Mouse (Mus musculus) limb, embryonic 13.5 days (tissue): ENCODE results near the gene Lrrc7. TPM values are rescaled to one million over a fixed set of nuclear protein-coding genes. Genes with fewer than 3 reads are reported as not detected.
A peak's percentile ranks its signal among the peaks of the same experiment; 100 is the strongest.

Experiments used
- ATAC-seq: fragments of 200-750 bp; cut with Nextera tagmentation; 2 replicates; pipeline ENCODE4 v1.8.0; 2017; ENCODE audit warnings: low read depth, moderate number of reproducible peaks, moderate TSS enrichment; ENCODE audit not compliant: low FRiP score
- H3K27ac ChIP-seq: fragments of 300-500 bp; sonication (generic); 2 replicates; pipeline ENCODE4 v1.5.1; 2015; ENCODE audit warnings: inconsistent platforms, mild to moderate bottlenecking, moderate library complexity
- H3K27me3 ChIP-seq: fragments of 300-500 bp; sonication (generic); 2 replicates; pipeline ENCODE4 v1.6.1; 2015; ENCODE audit warnings: mild to moderate bottlenecking, inconsistent platforms
- H3K36me3 ChIP-seq: fragments of 300-500 bp; sonication (generic); 2 replicates; pipeline ENCODE4 v1.6.1; 2015; ENCODE audit warnings: inconsistent platforms, mild to moderate bottlenecking, moderate library complexity
- H3K4me1 ChIP-seq: fragments of 300-500 bp; sonication (generic); 2 replicates; pipeline ENCODE4 v1.6.1; 2015; ENCODE audit warnings: inconsistent platforms
- H3K4me2 ChIP-seq: fragments of 300-500 bp; sonication (generic); replicated peaks from 2 replicates; pipeline ENCODE4 v1.6.1; 2015; ENCODE audit warnings: inconsistent platforms, mild to moderate bottlenecking, moderate library complexity
- H3K4me3 ChIP-seq: fragments of 300-500 bp; sonication (generic); 2 replicates; pipeline ENCODE4 v1.5.1; 2015; ENCODE audit warnings: moderate library complexity, mild to moderate bottlenecking, inconsistent platforms
- H3K9ac ChIP-seq: fragments of 300-500 bp; sonication (generic); 2 replicates; pipeline ENCODE4 v1.6.1; 2015; ENCODE audit warnings: mild to moderate bottlenecking, inconsistent platforms
- H3K9me3 ChIP-seq: fragments of 300-500 bp; sonication (generic); 2 replicates; pipeline ENCODE4 v1.6.1; 2016; ENCODE audit warnings: inconsistent platforms
- WGBS: fragments of 180-500 bp; shearing (Covaris S2); methylation state at CpG from one replicate; pipeline ENCODE4 v1.1.7; 2015; 5-methylcytosine and 5-hydroxymethylcytosine counted together
- polyA plus RNA-seq: library from polyadenylated mRNA; unstranded; fragments of >200 nt; fragmentation: Nextera tagmentation; extraction: Ambion mirVana; gene quantifications from 2 replicates; pipeline ENCODE4 v1.2.1, GENCODE M21; 2015

Gene Lrrc7
- polyA plus RNA-seq: 1.2 and 1.4 TPM in 2 replicates

- peaks cover 55% of the 10 kb centered on the region for H3K27me3 ChIP-seq
- H3K4me2 ChIP-seq: peak within 1 kb of the TSS; percentile 98
- H3K27ac ChIP-seq: no peak within 1 kb of the TSS
- H3K9ac ChIP-seq: peak within 1 kb of the TSS; percentile 63
- peak; percentile 84 for ATAC-seq
- peaks cover 20% of the 10 kb centered on the region for H3K4me1 ChIP-seq
- H3K36me3 ChIP-seq: no peaks in the 10 kb centered on the region
- under 1% methylated on average over 28 of the region's 28 CpGs for WGBS
- peak within 1 kb of the TSS; percentile 61 for H3K4me3 ChIP-seq
- no peaks in the 10 kb centered on the region for H3K9me3 ChIP-seq
Measured at GRCm38 (mm10) chr3:158561987-158562360, at the start of gene Lrrc7. TSS of gene Lrrc7 (minus strand) at chr3:158562221.

GRCm38 (mm10) chr3:158607065-158607464, 45.0 kb upstream of the Lrrc7 start:
- WGBS: 44% methylated on average over 1 of the region's 1 CpGs
- H3K36me3 ChIP-seq: no peaks in the 10 kb centered on the region
- H3K9ac ChIP-seq: no peak overlapping the region
- H3K4me2 ChIP-seq: no peak overlapping the region
- H3K27me3 ChIP-seq: no peaks in the 10 kb centered on the region
- H3K9me3 ChIP-seq: no peaks in the 10 kb centered on the region
- no peak overlapping the region for H3K27ac ChIP-seq
- H3K4me1 ChIP-seq: no peaks in the 10 kb centered on the region
- H3K4me3 ChIP-seq: no peak overlapping the region
- no peak for ATAC-seq

GRCm38 (mm10) chr3:158605274-158605673, 43.3 kb upstream of the Lrrc7 start:
- ATAC-seq: 0 out of 2 replicates have a peak, but pooled peaks have one; percentile 48
- H3K9ac ChIP-seq: no peak overlapping the region
- no peaks in the 10 kb centered on the region for H3K27me3 ChIP-seq
- no peaks in the 10 kb centered on the region for H3K9me3 ChIP-seq
- no peaks in the 10 kb centered on the region for H3K4me1 ChIP-seq
- no peak overlapping the region for H3K4me2 ChIP-seq
- no peak overlapping the region for H3K4me3 ChIP-seq
- H3K36me3 ChIP-seq: no peaks in the 10 kb centered on the region
- H3K27ac ChIP-seq: no peak overlapping the region

GRCm38 (mm10) chr3:158561256-158561986, 600 bp downstream of the Lrrc7 start:
- Histone ChIP-seq H3K27me3 (peaks cover 55% of the 10 kb centered on the region), H3K36me3 (no peaks in the 10 kb centered on the region), H3K9me3 (no peaks in the 10 kb centered on the region), H3K4me1 (peaks cover 20% of the 10 kb centered on the region), H3K4me2 (peak overlapping the region; percentile 98), H3K4me3 (peak overlapping the region; percentile 61), H3K9ac (peak overlapping the region; percentile 63), H3K27ac (no peak overlapping the region)
- under 1% methylated on average over 50 of the region's 55 CpGs for WGBS
- ATAC-seq: peak; percentile 68

GRCm38 (mm10) chr3:158560891-158561255, 1.1 kb downstream of the Lrrc7 start:
- Histone ChIP-seq H3K36me3 (no peaks in the 10 kb centered on the region), H3K9ac (peak overlapping the region; percentile 63), H3K4me1 (peaks cover 20% of the 10 kb centered on the region), H3K4me3 (peak overlapping the region; percentile 61), H3K27me3 (peaks cover 55% of the 10 kb centered on the region), H3K27ac (no peak overlapping the region), H3K9me3 (no peaks in the 10 kb centered on the region), H3K4me2 (peak overlapping the region; percentile 98)
- peak; percentile 20 for ATAC-seq
- 0% methylated on average over 16 of the region's 16 CpGs for WGBS

- H3K4me1 ChIP-seq: peaks cover 20% of the 10 kb centered on the region
- WGBS: 2% methylated on average over 18 of the region's 18 CpGs
- no peak for ATAC-seq
- no peak overlapping the region for H3K27ac ChIP-seq
- H3K4me2 ChIP-seq: peak overlapping the region; percentile 98
- no peaks in the 10 kb centered on the region for H3K9me3 ChIP-seq
- H3K9ac ChIP-seq: no peak overlapping the region
- H3K27me3 ChIP-seq: peaks cover 55% of the 10 kb centered on the region
- H3K4me3 ChIP-seq: peak overlapping the region; percentile 61
- H3K36me3 ChIP-seq: no peaks in the 10 kb centered on the region
Measured at GRCm38 (mm10) chr3:158559691-158560650, 2.0 kb downstream of the Lrrc7 start.

- Histone ChIP-seq H3K27ac (no peak overlapping the region), H3K9me3 (no peaks in the 10 kb centered on the region), H3K9ac (no peak overlapping the region), H3K4me3 (peak overlapping the region; percentile 61), H3K27me3 (peaks cover 52% of the 10 kb centered on the region), H3K36me3 (no peaks in the 10 kb centered on the region), H3K4me2 (peak overlapping the region; percentile 98), H3K4me1 (peaks cover 20% of the 10 kb centered on the region)
- ATAC-seq: no peak
- WGBS: 8% methylated on average over 5 of the region's 5 CpGs
Measured at GRCm38 (mm10) chr3:158559131-158559658, 2.8 kb downstream of the Lrrc7 start.

GRCm38 (mm10) chr3:158558631-158559030, 3.4 kb downstream of the Lrrc7 start:
- no peaks in the 10 kb centered on the region for H3K9me3 ChIP-seq
- no peak overlapping the region for H3K9ac ChIP-seq
- H3K36me3 ChIP-seq: no peaks in the 10 kb centered on the region
- H3K4me2 ChIP-seq: no peak overlapping the region
- H3K27me3 ChIP-seq: peaks cover 51% of the 10 kb centered on the region
- ATAC-seq: no peak
- no peak overlapping the region for H3K27ac ChIP-seq
- no peak overlapping the region for H3K4me3 ChIP-seq
- peaks cover 20% of the 10 kb centered on the region for H3K4me1 ChIP-seq

GRCm38 (mm10) chr3:158554280-158554679, 7.7 kb downstream of the Lrrc7 start:
- Histone ChIP-seq H3K9ac (no peak overlapping the region), H3K4me1 (no peaks in the 10 kb centered on the region), H3K4me2 (no peak overlapping the region), H3K27ac (no peak overlapping the region), H3K4me3 (no peak overlapping the region), H3K36me3 (no peaks in the 10 kb centered on the region), H3K27me3 (peaks cover 7% of the 10 kb centered on the region), H3K9me3 (no peaks in the 10 kb centered on the region)
- no peak for ATAC-seq

- no peak overlapping the region for H3K27ac ChIP-seq
- 79% methylated on average over 5 of the region's 5 CpGs for WGBS
- no peaks in the 10 kb centered on the region for H3K4me1 ChIP-seq
- no peak overlapping the region for H3K4me3 ChIP-seq
- H3K36me3 ChIP-seq: no peaks in the 10 kb centered on the region
- no peaks in the 10 kb centered on the region for H3K27me3 ChIP-seq
- ATAC-seq: no peak
- H3K4me2 ChIP-seq: no peak overlapping the region
- no peaks in the 10 kb centered on the region for H3K9me3 ChIP-seq
- no peak overlapping the region for H3K9ac ChIP-seq
Measured at GRCm38 (mm10) chr3:158552105-158552504, 9.9 kb downstream of the Lrrc7 start.

- Histone ChIP-seq H3K4me1 (no peaks in the 10 kb centered on the region), H3K27ac (no peak overlapping the region), H3K9me3 (no peaks in the 10 kb centered on the region), H3K4me3 (no peak overlapping the region), H3K36me3 (no peaks in the 10 kb centered on the region), H3K27me3 (no peaks in the 10 kb centered on the region), H3K4me2 (no peak overlapping the region), H3K9ac (no peak overlapping the region)
- no peak for ATAC-seq
- 71% methylated on average over 3 of the region's 3 CpGs for WGBS
Measured at GRCm38 (mm10) chr3:158543481-158543880, 18.5 kb downstream of the Lrrc7 start.

GRCm38 (mm10) chr3:158532859-158533258, 29.2 kb downstream of the Lrrc7 start:
- H3K36me3 ChIP-seq: no peaks in the 10 kb centered on the region
- no peak overlapping the region for H3K9ac ChIP-seq
- H3K27me3 ChIP-seq: no peaks in the 10 kb centered on the region
- no peak overlapping the region for H3K27ac ChIP-seq
- WGBS: 59% methylated on average over 2 of the region's 2 CpGs
- no peaks in the 10 kb centered on the region for H3K9me3 ChIP-seq
- no peaks in the 10 kb centered on the region for H3K4me1 ChIP-seq
- H3K4me2 ChIP-seq: no peak overlapping the region
- no peak overlapping the region for H3K4me3 ChIP-seq
- no peak for ATAC-seq
